Mouse (Mus musculus) kidney, postnatal 0 days (tissue): ENCODE results near the gene Tusc2. TPM values are rescaled to one million over a fixed set of nuclear protein-coding genes. Genes with fewer than 3 reads are reported as not detected.
A peak's percentile ranks its signal among the peaks of the same experiment; 100 is the strongest.

Source experiments
- ATAC-seq: fragments of 200-750 bp; cut with Nextera tagmentation; replicated peaks from 2 replicates; pipeline ENCODE4 v1.8.0; 2017; ENCODE audit warnings: low read depth, moderate number of reproducible peaks, moderate TSS enrichment, moderate library complexity; ENCODE audit not compliant: low FRiP score
- DNase-seq: peaks from one replicate; pipeline ENCODE4 v3.0.0-alpha.2; 2016; ENCODE audit warnings: low spot score
- H3K27ac ChIP-seq: fragments of 300-500 bp; sonication (generic); 2 replicates; pipeline ENCODE4 v1.5.1; 2014; ENCODE audit warnings: mild to moderate bottlenecking
- H3K27me3 ChIP-seq: fragments of 300-500 bp; sonication (generic); 2 replicates; pipeline ENCODE4 v1.6.1; 2014; ENCODE audit warnings: low read length, mixed read lengths; ENCODE audit not compliant: insufficient read depth
- H3K36me3 ChIP-seq: fragments of 300-500 bp; sonication (generic); 2 replicates; pipeline ENCODE4 v1.6.1; 2014; ENCODE audit warnings: low read length, mixed read lengths; ENCODE audit not compliant: insufficient read depth
- H3K4me1 ChIP-seq: fragments of 300-500 bp; sonication (generic); replicated peaks from 2 replicates; pipeline ENCODE4 v1.6.1; 2014; ENCODE audit warnings: antibody characterized with exemption, low read length, mixed read lengths; ENCODE audit not compliant: insufficient read depth
- H3K4me2 ChIP-seq: fragments of 300-500 bp; sonication (generic); 2 replicates; pipeline ENCODE4 v1.6.1; 2014; ENCODE audit warnings: mild to moderate bottlenecking, low read length, moderate library complexity, mixed read lengths
- H3K4me3 ChIP-seq: fragments of 300-500 bp; sonication (generic); replicated peaks from 2 replicates; pipeline ENCODE4 v1.5.1; 2014; ENCODE audit warnings: low read depth, low read length
- H3K9ac ChIP-seq: fragments of 300-500 bp; sonication (generic); 2 replicates; pipeline ENCODE4 v1.6.1; 2014; ENCODE audit warnings: low read depth, low read length
- H3K9me3 ChIP-seq: fragments of 300-500 bp; sonication (generic); replicated peaks from 2 replicates; pipeline ENCODE4 v1.6.1; 2016; ENCODE audit warnings: low read length, inconsistent platforms, mixed read lengths
- CTCF ChIP-seq: IDR thresholded peaks from 2 replicates; pipeline ENCODE4 v1.5.1; 2016; ENCODE audit warnings: antibody characterized with exemption, low read depth, mild to moderate bottlenecking, moderate library complexity
- WGBS: fragments of 180-500 bp; shearing (Covaris S2); extraction: QIAGEN DNeasy Blood & Tissue Kit; methylation state at CpG from one replicate; pipeline ENCODE4 v1.1.7; 2014; 5-methylcytosine and 5-hydroxymethylcytosine counted together
- polyA plus RNA-seq: library from polyadenylated mRNA; unstranded; fragments of >200 nt; fragmentation: Nextera tagmentation; extraction: Ambion mirVana; gene quantifications from 2 replicates; pipeline ENCODE4 v1.2.1, GENCODE M21; 2015

Gene Tusc2
- polyA plus RNA-seq, 1 experiment from 2014 or later = 53.0 TPM

GRCm38 (mm10) chr9:107576357-107577107 lies 13.5 kb downstream of the Tusc2 start, which contains the start of gene Hyal1:
Hyal1 (plus strand) TSS chr9:107576927.
- no peaks in the 10 kb centered on the region for H3K9me3 ChIP-seq
- peak within 1 kb of the TSS; percentile 54 for H3K4me2 ChIP-seq
- H3K4me3 ChIP-seq = peak within 1 kb of the TSS; percentile 27
- H3K4me1 ChIP-seq = peaks cover 17% of the 10 kb centered on the region
- H3K36me3 ChIP-seq = peaks cover 24% of the 10 kb centered on the region
- no peaks in the 10 kb centered on the region for H3K27me3 ChIP-seq
- WGBS = 14% methylated on average over 16 of the region's 16 CpGs
- ATAC-seq (peak; percentile 67), DNase-seq (peak; percentile 94)
- TF ChIP-seq CTCF = no peak
- peak within 1 kb of the TSS; percentile 40 for H3K9ac ChIP-seq
- peak within 1 kb of the TSS; percentile 70 for H3K27ac ChIP-seq

GRCm38 (mm10) chr9:107577871-107578270 lies 14.8 kb downstream of the Tusc2 start:
- Histone ChIP-seq H3K27me3 (no peaks in the 10 kb centered on the region), H3K36me3 (peaks cover 10% of the 10 kb centered on the region), H3K27ac (no peak overlapping the region), H3K9ac (no peak overlapping the region), H3K4me1 (peaks cover 20% of the 10 kb centered on the region), H3K9me3 (no peaks in the 10 kb centered on the region), H3K4me3 (no peak overlapping the region), H3K4me2 (no peak overlapping the region)
- ATAC-seq = no peak
- TF ChIP-seq CTCF = no peak
- no peak for DNase-seq
- WGBS = 92% methylated on average over 10 of the region's 10 CpGs

GRCm38 (mm10) chr9:107578587-107578986 lies 15.5 kb downstream of the Tusc2 start, which contains the start of gene Naa80:
Naa80 (plus strand) TSS chr9:107578887.
- TF ChIP-seq CTCF = no peak
- Histone ChIP-seq H3K36me3 (peaks cover 12% of the 10 kb centered on the region; the same call in 1 of the 2 replicates), H3K9me3 (no peaks in the 10 kb centered on the region), H3K4me3 (no peak within 1 kb of the TSS), H3K27me3 (no peaks in the 10 kb centered on the region), H3K9ac (0 out of 2 replicates have a peak within 1 kb of the TSS, but pooled peaks have one; percentile 8), H3K4me1 (peaks cover 20% of the 10 kb centered on the region), H3K4me2 (no peak within 1 kb of the TSS), H3K27ac (peak within 1 kb of the TSS; percentile 96)
- DNase-seq (no peak), ATAC-seq (no peak)
- WGBS = 81% methylated on average over 3 of the region's 3 CpGs

- DNase-seq (no peak), ATAC-seq (no peak)
- peaks cover 12% of the 10 kb centered on the region; the same call in 1 of the 2 replicates for H3K36me3 ChIP-seq
- H3K4me1 ChIP-seq = peaks cover 20% of the 10 kb centered on the region
- no peak overlapping the region for H3K4me2 ChIP-seq
- 0 out of 2 replicates have a peak overlapping the region, but pooled peaks have one; percentile 8 for H3K9ac ChIP-seq
- H3K27ac ChIP-seq = peak overlapping the region; percentile 96
- no peak overlapping the region for H3K4me3 ChIP-seq
- H3K27me3 ChIP-seq = no peaks in the 10 kb centered on the region
- no peaks in the 10 kb centered on the region for H3K9me3 ChIP-seq
- WGBS = 94% methylated on average over 14 of the region's 14 CpGs
- TF ChIP-seq CTCF = no peak
Observed at GRCm38 (mm10) chr9:107579023-107579900, 16.2 kb downstream of the Tusc2 start.

- WGBS = under 1% methylated on average over 32 of the region's 32 CpGs
- peaks cover 20% of the 10 kb centered on the region for H3K4me1 ChIP-seq
- H3K4me2 ChIP-seq = peak within 1 kb of the TSS; percentile 90
- DNase-seq (peak; percentile 97), ATAC-seq (peak; percentile 61)
- H3K9me3 ChIP-seq = no peaks in the 10 kb centered on the region
- H3K9ac ChIP-seq = peak within 1 kb of the TSS; percentile 86
- H3K27me3 ChIP-seq = no peaks in the 10 kb centered on the region
- H3K4me3 ChIP-seq = peak within 1 kb of the TSS; percentile 63
- TF ChIP-seq CTCF = no peak
- H3K36me3 ChIP-seq = peaks cover 8% of the 10 kb centered on the region; the same call in 1 of the 2 replicates
- peak within 1 kb of the TSS; percentile 96 for H3K27ac ChIP-seq
Observed at GRCm38 (mm10) chr9:107580501-107581317, 17.7 kb downstream of the Tusc2 start, which contains the start of gene Hyal3. Hyal3 (plus strand) TSS chr9:107580818.
